Comparison of ENCODE assay signal across 7 mouse cellular contexts in the genomic region with DNA sequence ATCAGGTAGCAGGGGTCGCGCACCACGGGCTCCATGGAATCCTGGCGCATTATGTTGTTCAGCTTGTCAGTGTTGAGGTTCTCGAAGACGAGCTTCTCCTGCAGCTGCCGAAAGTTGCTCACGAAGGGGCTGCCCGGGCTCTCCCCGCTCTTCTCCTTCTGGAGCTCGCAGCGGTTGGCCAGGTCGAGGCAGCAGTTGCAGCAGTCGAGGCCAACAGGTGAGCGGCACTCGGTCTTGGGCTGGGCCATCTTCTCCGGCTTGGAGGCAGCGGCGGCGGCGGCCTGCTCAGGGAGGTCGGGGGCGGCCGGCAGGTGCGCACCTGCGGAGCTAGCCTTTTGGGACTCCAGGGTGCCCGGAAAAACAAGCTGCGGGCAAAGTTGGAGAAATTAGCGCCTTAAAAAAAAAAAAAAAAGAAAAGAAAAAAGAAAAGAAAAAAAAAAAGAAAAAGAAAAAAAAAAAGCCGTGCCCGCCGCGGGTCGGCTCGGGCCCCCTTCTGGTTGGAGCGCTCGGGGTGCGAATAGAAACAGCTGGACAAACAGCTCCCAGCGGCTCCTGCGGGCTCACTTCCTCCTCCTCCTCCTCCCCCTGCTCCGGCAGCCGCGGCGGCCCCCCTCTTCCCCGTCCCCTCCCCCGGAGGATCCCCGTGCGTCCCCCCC. TPM values are rescaled to one million over a fixed set of nuclear protein-coding genes. Genes with fewer than 3 reads are reported as not detected.
DNase-seq lines count a peak whose midpoint lies in the region; ATAC-seq and TF ChIP-seq lines count a peak whose summit lies in the region.

No protein-coding gene starts in this region.

- H3K36me3 ChIP-seq in E14TG2a.4 (ENCODE audit: insufficient read depth, low read length) = no peaks in the 10 kb centered on the region
- no peaks in the 10 kb centered on the region for H3K36me3 ChIP-seq in forebrain, embryonic 13.5 days (ENCODE audit: poor library complexity, severe bottlenecking)
- H3K36me3 ChIP-seq in kidney, embryonic 15.5 days = no peaks in the 10 kb centered on the region
- no peaks in the 10 kb centered on the region for H3K36me3 ChIP-seq in stomach, embryonic 14.5 days (ENCODE audit: control insufficient read depth, insufficient read depth, low read length)

- no peak overlapping the region for H3K27ac ChIP-seq in forebrain, embryonic 13.5 days
- H3K27ac ChIP-seq in kidney, embryonic 15.5 days = no peak overlapping the region
- H3K27ac ChIP-seq in stomach, embryonic 14.5 days (ENCODE audit: low read length) = no peak overlapping the region

- no peak overlapping the region for H3K9ac ChIP-seq in forebrain, embryonic 13.5 days
- no peak overlapping the region for H3K9ac ChIP-seq in kidney, embryonic 15.5 days
- no peak overlapping the region for H3K9ac ChIP-seq in stomach, embryonic 14.5 days (replicated peaks; ENCODE audit: low read depth, low read length)

- peak; percentile 29 to 30 for DNase-seq in B cell, adult 2 months
- peak; percentile 14 for DNase-seq in lung, postnatal 36 days

- 16% methylated on average over 35 of the region's 48 CpGs for WGBS in forebrain, embryonic 13.5 days
- 32% methylated on average over 26 of the region's 48 CpGs for WGBS in kidney, embryonic 15.5 days
- 15% methylated on average over 38 of the region's 48 CpGs for WGBS in stomach, embryonic 14.5 days

- H3K4me2 ChIP-seq in forebrain, embryonic 13.5 days = peak overlapping the region; percentile 80
- peak overlapping the region; percentile 81 for H3K4me2 ChIP-seq in kidney, embryonic 15.5 days
- peak overlapping the region; percentile 67 for H3K4me2 ChIP-seq in stomach, embryonic 14.5 days (replicated peaks; ENCODE audit: low read depth, low read length)

- TF ChIP-seq CTCF in E14TG2a.4 (conservative IDR thresholded peaks at IDR 0.05; ENCODE audit: low read length) = no peak

- H3K27me3 ChIP-seq in E14TG2a.4 (ENCODE audit: insufficient read depth, low read length) = peaks cover 52% of the 10 kb centered on the region
- H3K27me3 ChIP-seq in forebrain, embryonic 13.5 days = peaks cover 69% of the 10 kb centered on the region
- peaks cover 61% of the 10 kb centered on the region for H3K27me3 ChIP-seq in kidney, embryonic 15.5 days
- H3K27me3 ChIP-seq in stomach, embryonic 14.5 days (ENCODE audit: control insufficient read depth, insufficient read depth, low read length) = 0 out of 2 replicates have a peak, but pooled peaks cover 3% of the 10 kb centered on the region

- H3K4me1 ChIP-seq in E14TG2a.4 (replicated peaks; ENCODE audit: low read depth, low read length) = no peaks in the 10 kb centered on the region; the same call in 1 of the 2 replicates
- no peaks in the 10 kb centered on the region for H3K4me1 ChIP-seq in forebrain, embryonic 13.5 days
- H3K4me1 ChIP-seq in kidney, embryonic 15.5 days = peaks cover 14% of the 10 kb centered on the region; the same call in 1 of the 2 replicates
- H3K4me1 ChIP-seq in stomach, embryonic 14.5 days (ENCODE audit: control insufficient read depth, insufficient read depth, low read length) = no peaks in the 10 kb centered on the region

- ATAC-seq in forebrain, embryonic 13.5 days = 0 out of 2 replicates have a peak, but pooled peaks have one; percentile 8
- peak; percentile 19; the same call in 1 of the 2 replicates for ATAC-seq in kidney, embryonic 15.5 days (replicated peaks; ENCODE audit: low FRiP score)
- peak; percentile 19; the same call in 1 of the 2 replicates for ATAC-seq in stomach, embryonic 14.5 days (ENCODE audit: insufficient number of reproducible peaks, insufficient read depth, low FRiP score, low read depth)
- ATAC-seq in frontal cortex, adult (ENCODE audit: low TSS enrichment) = no peak

- no peaks in the 10 kb centered on the region for H3K9me3 ChIP-seq in E14TG2a.4 (ENCODE audit: low read length)
- H3K9me3 ChIP-seq in forebrain, embryonic 13.5 days (replicated peaks) = no peaks in the 10 kb centered on the region
- no peaks in the 10 kb centered on the region for H3K9me3 ChIP-seq in kidney, embryonic 15.5 days (replicated peaks)
- H3K9me3 ChIP-seq in stomach, embryonic 14.5 days (ENCODE audit: control insufficient read depth, low read depth, low read length) = no peaks in the 10 kb centered on the region

- H3K4me3 ChIP-seq in E14TG2a.4 (replicated peaks; ENCODE audit: low read length) = peak overlapping the region; percentile 64
- peak overlapping the region; percentile 49 for H3K4me3 ChIP-seq in forebrain, embryonic 13.5 days
- peak overlapping the region; percentile 56 for H3K4me3 ChIP-seq in kidney, embryonic 15.5 days (replicated peaks)
- H3K4me3 ChIP-seq in stomach, embryonic 14.5 days (ENCODE audit: low read depth, low read length) = peak overlapping the region; percentile 40

RNA-seq across cellular contexts. Expression of a gene that starts 2.1 kb away (rescaled TPM):
- polyA plus RNA-seq in forebrain, embryonic 13.5 days (2015; fragmentation: Nextera tagmentation; extraction: Ambion mirVana) = 84.3 and 96.1 TPM in 2 replicates
- 98.2 and 98.7 TPM in 2 replicates for polyA plus RNA-seq in kidney, embryonic 15.5 days (2015; fragmentation: Nextera tagmentation; extraction: Ambion mirVana)
- 76.8 and 77.9 TPM in 2 replicates for polyA plus RNA-seq in stomach, embryonic 14.5 days (2014; fragmentation: Nextera tagmentation; extraction: Ambion mirVana)
